Mouse (Mus musculus): Measurements from ENCODE around the gene Flii.
A peak's percentile ranks its signal among the peaks of the same experiment; 100 is the strongest.

Gene Flii

GRCm38 (mm10) chr11:60712639-60713255, 14.3 kb downstream of the Flii start:
- DNase-seq = no peak

- DNase-seq = no peak
Measured at GRCm38 (mm10) chr11:60712040-60712439, 15.0 kb downstream of the Flii start.

- no peak for DNase-seq
Measured at GRCm38 (mm10) chr11:60711218-60711617, 15.8 kb downstream of the Flii start.

GRCm38 (mm10) chr11:60709481-60710465, 17.3 kb downstream of the Flii start:
- peak; percentile 1 for DNase-seq

- no peak for DNase-seq
Measured at GRCm38 (mm10) chr11:60708631-60709030, 18.4 kb downstream of the Flii start.

GRCm38 (mm10) chr11:60707672-60708071, 19.4 kb downstream of the Flii start:
- DNase-seq = peak; percentile 58

GRCm38 (mm10) chr11:60706696-60707480, 20.2 kb downstream of the Flii start:
- DNase-seq = peak; percentile 18

- no peak for DNase-seq
Measured at GRCm38 (mm10) chr11:60706076-60706475, 21.0 kb downstream of the Flii start.

- DNase-seq = no peak
Measured at GRCm38 (mm10) chr11:60705255-60705654, 21.8 kb downstream of the Flii start.

GRCm38 (mm10) chr11:60704023-60704880, 22.8 kb downstream of the Flii start:
- peak; percentile 6 for DNase-seq

GRCm38 (mm10) chr11:60703131-60703530, 23.9 kb downstream of the Flii start:
- DNase-seq = peak; percentile 88

GRCm38 (mm10) chr11:60701611-60702010, 25.5 kb downstream of the Flii start:
- DNase-seq = peak; percentile 7

GRCm38 (mm10) chr11:60700320-60701185, 26.5 kb downstream of the Flii start:
- DNase-seq = peak; percentile 4

GRCm38 (mm10) chr11:60699524-60700075, 27.5 kb downstream of the Flii start, which contains the start of gene Llgl1:
Gene Llgl1 (plus strand): TSS chr11:60699723.
- DNase-seq = peak; percentile 86

GRCm38 (mm10) chr11:60698806-60699523, 28.1 kb downstream of the Flii start:
- DNase-seq = peak; percentile 32

GRCm38 (mm10) chr11:60697561-60697960, 29.5 kb downstream of the Flii start:
- peak; percentile 1 for DNase-seq

- DNase-seq = no peak
Measured at GRCm38 (mm10) chr11:60696165-60696564, 30.9 kb downstream of the Flii start.

Data from layer of hippocampus, adult 9-11 months (tissue).